Mouse (Mus musculus): ENCODE results near the gene B230217C12Rik. TPM values are rescaled to one million over a fixed set of nuclear protein-coding genes. Genes with fewer than 3 reads are reported as not detected.

Gene B230217C12Rik
- polyA plus RNA-seq, 1 experiment = not detected

DNA sequence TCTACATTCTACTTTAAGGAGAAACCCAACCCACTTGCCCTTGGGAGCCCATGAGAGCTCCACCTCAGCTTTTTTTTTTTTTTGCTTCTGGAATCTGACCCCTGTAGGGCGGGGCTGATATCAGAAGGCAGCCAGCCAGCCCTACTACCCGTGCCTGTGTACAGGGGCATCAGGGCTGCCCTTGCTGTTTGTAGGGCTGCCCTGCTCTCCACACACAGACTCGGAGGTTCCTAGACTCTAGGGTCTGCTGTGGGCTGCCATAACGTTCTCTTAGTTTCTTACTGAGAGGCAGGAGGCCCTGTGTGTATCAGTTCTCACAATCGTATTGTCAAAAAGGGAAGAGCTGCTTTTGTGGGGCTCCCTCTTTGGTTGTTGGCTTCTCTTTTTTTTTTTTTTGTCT, 23.2 kb upstream of the B230217C12Rik start:
- no peak overlapping the region for H3K4me3 ChIP-seq (replicated peaks; ENCODE audit: control insufficient read depth, low read depth, low read length)
- WGBS = 27% methylated on average over 5 of the region's 5 CpGs
- H3K4me1 ChIP-seq (ENCODE audit: control insufficient read depth, insufficient read depth, low read length) = peaks cover 24% of the 10 kb centered on the region
- no peak for TF ChIP-seq CTCF (IDR thresholded peaks at IDR 0.05; ENCODE audit: control insufficient read depth, insufficient read depth, low read length)
- no peak for TF ChIP-seq POLR2A (IDR thresholded peaks at IDR 0.05; ENCODE audit: borderline replicate concordance, control insufficient read depth, low read depth, low read length)
- peak overlapping the region; percentile 76 for H3K27ac ChIP-seq (ENCODE audit: control insufficient read depth, insufficient read depth, low read depth, low read length, poor library complexity)

- TF ChIP-seq POLR2A (IDR thresholded peaks at IDR 0.05; ENCODE audit: borderline replicate concordance, control insufficient read depth, low read depth, low read length) (no peak), CTCF (IDR thresholded peaks at IDR 0.05; ENCODE audit: control insufficient read depth, insufficient read depth, low read length) (no peak)
- WGBS = 67% methylated on average over 6 of the region's 6 CpGs
- H3K4me3 ChIP-seq (replicated peaks; ENCODE audit: control insufficient read depth, low read depth, low read length) = no peak overlapping the region
- H3K27ac ChIP-seq (ENCODE audit: control insufficient read depth, insufficient read depth, low read depth, low read length, poor library complexity) = peak overlapping the region; percentile 65
- H3K4me1 ChIP-seq (ENCODE audit: control insufficient read depth, insufficient read depth, low read length) = peaks cover 24% of the 10 kb centered on the region
Observed at GRCm38 (mm10) chr11:97818003-97818402, 22.6 kb upstream of the B230217C12Rik start.

DNA sequence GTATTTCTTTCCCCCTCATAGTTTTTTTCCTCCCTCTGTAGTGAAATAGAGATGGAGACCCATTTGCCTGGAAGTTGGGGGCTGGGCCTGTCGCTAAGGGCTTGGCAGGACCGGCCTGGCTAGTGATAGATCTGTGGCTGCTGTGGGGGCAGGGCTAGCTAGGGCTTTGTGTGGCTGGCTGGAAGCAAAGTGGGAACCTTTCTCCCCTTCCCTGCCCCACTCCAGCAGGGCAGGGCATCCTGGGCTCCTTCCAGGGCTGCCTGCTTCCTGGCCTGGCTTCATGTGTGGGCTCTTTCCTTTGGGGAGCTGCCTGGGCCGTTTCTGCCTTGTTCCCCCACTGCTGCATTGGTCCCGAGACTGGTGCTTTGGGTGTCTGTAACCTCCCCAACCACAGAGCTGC, 22.0 kb upstream of the B230217C12Rik start:
- Histone ChIP-seq H3K27ac (ENCODE audit: control insufficient read depth, insufficient read depth, low read depth, low read length, poor library complexity) (peak overlapping the region; percentile 50), H3K4me1 (ENCODE audit: control insufficient read depth, insufficient read depth, low read length) (peaks cover 21% of the 10 kb centered on the region), H3K4me3 (replicated peaks; ENCODE audit: control insufficient read depth, low read depth, low read length) (no peak overlapping the region)
- no peak for TF ChIP-seq POLR2A (IDR thresholded peaks at IDR 0.05; ENCODE audit: borderline replicate concordance, control insufficient read depth, low read depth, low read length)
- TF ChIP-seq CTCF (IDR thresholded peaks at IDR 0.05; ENCODE audit: control insufficient read depth, insufficient read depth, low read length) = no peak
- WGBS = 27% methylated on average over 4 of the region's 4 CpGs

DNA sequence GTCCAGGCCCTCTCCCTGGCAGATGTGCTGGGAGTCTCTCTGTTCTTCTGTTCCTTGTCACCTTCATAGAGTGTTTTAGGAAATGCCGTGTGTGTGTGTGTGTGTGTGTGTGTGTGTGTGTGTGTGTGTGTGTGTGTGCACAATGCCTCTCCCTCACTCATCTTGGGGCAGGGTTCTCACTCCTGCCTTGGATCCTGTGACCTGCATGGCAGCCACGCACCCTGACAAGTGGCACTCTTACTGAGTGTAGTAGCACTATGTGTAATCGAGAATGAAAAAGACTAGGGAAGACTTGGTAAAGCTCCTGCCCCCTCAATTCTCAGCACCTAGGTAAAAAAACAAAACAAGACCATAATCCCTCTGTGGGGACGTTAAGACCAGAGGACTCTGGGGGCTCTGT, 21.5 kb upstream of the B230217C12Rik start:
- no peak for TF ChIP-seq CTCF (IDR thresholded peaks at IDR 0.05; ENCODE audit: control insufficient read depth, insufficient read depth, low read length)
- Histone ChIP-seq H3K4me1 (ENCODE audit: control insufficient read depth, insufficient read depth, low read length) (peaks cover 21% of the 10 kb centered on the region), H3K27ac (ENCODE audit: control insufficient read depth, insufficient read depth, low read depth, low read length, poor library complexity) (no peak overlapping the region), H3K4me3 (replicated peaks; ENCODE audit: control insufficient read depth, low read depth, low read length) (no peak overlapping the region)
- 60% methylated on average over 4 of the region's 4 CpGs for WGBS

- Histone ChIP-seq H3K4me1 (ENCODE audit: control insufficient read depth, insufficient read depth, low read length) (peaks cover 24% of the 10 kb centered on the region; the same call in 1 of the 2 replicates), H3K4me3 (replicated peaks; ENCODE audit: control insufficient read depth, low read depth, low read length) (no peak overlapping the region), H3K27ac (ENCODE audit: control insufficient read depth, insufficient read depth, low read depth, low read length, poor library complexity) (peak overlapping the region; percentile 32)
- TF ChIP-seq CTCF (IDR thresholded peaks at IDR 0.05; ENCODE audit: control insufficient read depth, insufficient read depth, low read length) (no peak), POLR2A (IDR thresholded peaks at IDR 0.05; ENCODE audit: borderline replicate concordance, control insufficient read depth, low read depth, low read length) (no peak)
- 49% methylated on average over 5 of the region's 5 CpGs for WGBS
Observed at GRCm38 (mm10) chr11:97819923-97820322, 20.7 kb upstream of the B230217C12Rik start.

DNA sequence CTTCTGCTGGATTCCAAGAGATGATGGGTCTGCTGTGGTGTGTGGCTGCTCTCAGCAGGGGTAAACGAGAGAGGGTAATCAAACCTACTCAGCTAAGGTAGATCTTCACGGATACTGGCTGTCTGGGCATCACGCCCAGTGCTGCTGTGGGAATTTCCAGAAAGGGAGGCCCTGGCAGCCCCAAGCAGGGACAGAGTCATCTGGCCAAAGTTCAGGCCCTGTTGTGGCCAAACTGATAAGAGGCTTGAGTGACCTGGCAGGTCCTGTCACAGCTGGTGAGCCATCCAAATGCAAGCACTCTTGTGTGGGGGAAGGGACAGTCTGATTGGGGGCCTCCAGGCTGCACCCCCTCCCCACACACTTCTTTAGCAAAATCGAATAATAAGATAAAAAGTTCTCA, 19.7 kb upstream of the B230217C12Rik start:
- H3K4me1 ChIP-seq (ENCODE audit: control insufficient read depth, insufficient read depth, low read length) = peaks cover 29% of the 10 kb centered on the region
- H3K27ac ChIP-seq (ENCODE audit: control insufficient read depth, insufficient read depth, low read depth, low read length, poor library complexity) = no peak overlapping the region
- no peak for TF ChIP-seq POLR2A (IDR thresholded peaks at IDR 0.05; ENCODE audit: borderline replicate concordance, control insufficient read depth, low read depth, low read length)
- no peak for TF ChIP-seq CTCF (IDR thresholded peaks at IDR 0.05; ENCODE audit: control insufficient read depth, insufficient read depth, low read length)
- no peak overlapping the region for H3K4me3 ChIP-seq (replicated peaks; ENCODE audit: control insufficient read depth, low read depth, low read length)
- WGBS = 67% methylated on average over 4 of the region's 4 CpGs

DNA sequence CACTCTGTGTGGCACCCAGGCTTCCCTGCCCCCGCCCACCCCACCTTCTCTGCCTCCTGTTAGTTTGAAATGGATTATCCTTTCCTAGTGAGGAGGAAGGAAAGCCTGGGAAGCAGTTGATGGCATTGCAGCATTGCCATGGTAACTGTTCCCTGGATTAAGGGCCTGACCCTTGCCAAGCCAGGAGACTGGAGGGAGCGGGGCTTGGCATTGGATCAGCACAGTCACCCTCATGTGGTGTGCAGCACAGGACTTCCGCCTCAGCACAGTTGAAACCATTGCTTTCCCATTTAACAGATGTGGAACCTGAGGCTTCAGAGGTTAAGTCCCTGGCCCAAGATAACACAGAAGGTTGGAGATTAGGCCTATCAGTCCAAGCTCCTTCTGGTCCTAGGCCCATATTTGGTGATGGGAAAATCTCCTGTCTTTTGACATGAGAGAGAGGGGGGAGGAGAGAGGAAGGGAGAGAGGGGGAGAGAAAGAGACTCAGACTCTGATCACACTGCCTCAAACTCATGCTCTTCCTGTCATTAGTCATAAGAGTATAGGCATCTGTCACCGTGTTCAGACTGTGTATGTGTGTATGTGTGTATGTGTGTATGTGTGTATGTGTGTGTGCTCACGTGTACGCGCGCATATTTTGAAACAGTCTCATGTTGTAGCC, 19.0 kb upstream of the B230217C12Rik start:
- 78% methylated on average over 8 of the region's 8 CpGs for WGBS
- H3K27ac ChIP-seq (ENCODE audit: control insufficient read depth, insufficient read depth, low read depth, low read length, poor library complexity) = no peak overlapping the region
- TF ChIP-seq POLR2A (IDR thresholded peaks at IDR 0.05; ENCODE audit: borderline replicate concordance, control insufficient read depth, low read depth, low read length) (no peak), CTCF (IDR thresholded peaks at IDR 0.05; ENCODE audit: control insufficient read depth, insufficient read depth, low read length) (no peak)
- H3K4me1 ChIP-seq (ENCODE audit: control insufficient read depth, insufficient read depth, low read length) = peaks cover 28% of the 10 kb centered on the region
- H3K4me3 ChIP-seq (replicated peaks; ENCODE audit: control insufficient read depth, low read depth, low read length) = no peak overlapping the region

- no peak for TF ChIP-seq CTCF (IDR thresholded peaks at IDR 0.05; ENCODE audit: control insufficient read depth, insufficient read depth, low read length)
- TF ChIP-seq POLR2A (IDR thresholded peaks at IDR 0.05; ENCODE audit: borderline replicate concordance, control insufficient read depth, low read depth, low read length) = no peak
- peaks cover 30% of the 10 kb centered on the region for H3K4me1 ChIP-seq (ENCODE audit: control insufficient read depth, insufficient read depth, low read length)
- WGBS = 85% methylated on average over 20 of the region's 20 CpGs
- H3K27ac ChIP-seq (ENCODE audit: control insufficient read depth, insufficient read depth, low read depth, low read length, poor library complexity) = no peak overlapping the region
- no peak overlapping the region for H3K4me3 ChIP-seq (replicated peaks; ENCODE audit: control insufficient read depth, low read depth, low read length)
Observed at GRCm38 (mm10) chr11:97822840-97823603, 17.6 kb upstream of the B230217C12Rik start.

Measured in bone marrow, adult 2 months (tissue).